36 mouse cellular contexts compared by ENCODE assay signal in genomic region chr11:5025108-5025507, GRCm38 (mm10). TPM values are rescaled to one million over a fixed set of nuclear protein-coding genes. Genes with fewer than 3 reads are reported as not detected.
"Had no signal": no experiment of that assay in that cellular context is flagged by ENCODE, and none has a peak within 500 bp of the region (broad histone marks: within the 10 kb centered on the region; RNA-seq: fewer than 3 reads in every experiment).

No protein-coding gene starts in this region.

- H3K4me1 ChIP-seq: limb, embryonic 10.5 days; limb, embryonic 12.5 days; limb, embryonic 13.5 days; limb, embryonic 15.5 days; liver, embryonic 13.5 days; liver, embryonic 15.5 days; lung, embryonic 15.5 days; midbrain, embryonic 10.5 days; midbrain, embryonic 12.5 days; midbrain, embryonic 13.5 days; midbrain, embryonic 15.5 days; neural tube, embryonic 12.5 days had no signal

- H3K4me2 ChIP-seq: limb, embryonic 12.5 days; limb, embryonic 13.5 days; limb, embryonic 15.5 days; liver, embryonic 11.5 days; liver, embryonic 12.5 days; liver, embryonic 13.5 days; liver, embryonic 15.5 days; lung, embryonic 14.5 days; lung, embryonic 15.5 days; midbrain, embryonic 11.5 days; midbrain, embryonic 12.5 days; midbrain, embryonic 13.5 days; midbrain, embryonic 15.5 days; neural tube, embryonic 12.5 days had no signal

- H3K4me3 ChIP-seq: limb, embryonic 10.5 days; limb, embryonic 12.5 days; limb, embryonic 13.5 days; limb, embryonic 15.5 days; liver, embryonic 12.5 days; liver, embryonic 13.5 days; liver, embryonic 15.5 days; lung, embryonic 15.5 days; megakaryocyte, embryonic 14.5 days; midbrain, embryonic 10.5 days; midbrain, embryonic 12.5 days; midbrain, embryonic 13.5 days; midbrain, embryonic 15.5 days; myocyte; neural tube, embryonic 12.5 days had no signal

- DNase-seq: left cerebral cortex, postnatal 4 days; liver; liver, embryonic 13.5 days; liver, postnatal 0 days; lung, adult 18-20 months; lung, adult 2 months; lung, embryonic 14.5 days; lung, postnatal 10 days; lung, postnatal 14 days; lung, postnatal 36 days; lung, postnatal 4 days; midbrain, embryonic 14.5 days had no signal

- H3K9me3 ChIP-seq: limb, embryonic 10.5 days; limb, embryonic 12.5 days; limb, embryonic 13.5 days; limb, embryonic 15.5 days; liver, embryonic 12.5 days; liver, embryonic 13.5 days; liver, embryonic 15.5 days; lung, embryonic 15.5 days; megakaryocyte, embryonic 14.5 days; midbrain, embryonic 10.5 days; midbrain, embryonic 12.5 days; midbrain, embryonic 13.5 days; midbrain, embryonic 15.5 days; neural tube, embryonic 12.5 days had no signal

- H3K9ac ChIP-seq: limb, embryonic 12.5 days; limb, embryonic 13.5 days; limb, embryonic 15.5 days; liver, embryonic 12.5 days; liver, embryonic 13.5 days; liver, embryonic 14.5 days; liver, embryonic 15.5 days; liver, postnatal 0 days; lung, embryonic 14.5 days; lung, embryonic 15.5 days; midbrain, embryonic 12.5 days; midbrain, embryonic 13.5 days; midbrain, embryonic 15.5 days; neural tube, embryonic 12.5 days had no signal

- H3K27me3 ChIP-seq: limb, embryonic 12.5 days; limb, embryonic 13.5 days; limb, embryonic 15.5 days; liver, embryonic 12.5 days; liver, embryonic 13.5 days; liver, embryonic 15.5 days; lung, embryonic 15.5 days; megakaryocyte, embryonic 14.5 days; midbrain, embryonic 12.5 days; midbrain, embryonic 13.5 days; midbrain, embryonic 15.5 days; neural tube, embryonic 12.5 days had no signal

- ATAC-seq: liver, embryonic 12.5 days; liver, postnatal 0 days; lung, postnatal 0 days; midbrain, embryonic 13.5 days; midbrain, embryonic 15.5 days had no signal

- H3K27ac ChIP-seq: limb, embryonic 10.5 days; limb, embryonic 12.5 days; limb, embryonic 13.5 days; limb, embryonic 15.5 days; liver, embryonic 12.5 days; liver, embryonic 13.5 days; liver, embryonic 14.5 days; liver, embryonic 15.5 days; lung, embryonic 15.5 days; macrophage; midbrain, embryonic 10.5 days; midbrain, embryonic 12.5 days; midbrain, embryonic 13.5 days; midbrain, embryonic 15.5 days; neural tube, embryonic 12.5 days had no signal

RNA-seq across cellular contexts. Expression of gene Rasl10a, which starts 32.8 kb away (rescaled TPM):
- total RNA-seq: liver, adult 2 months; megakaryocyte progenitor cell, adult 5-6 weeks; megakaryocyte, adult 5-6 weeks; megakaryocyte-erythroid progenitor cell, adult 5-6 weeks; monocyte, adult 5-6 weeks had no signal
- polyA plus RNA-seq: macrophage had no signal
